Mouse (Mus musculus) T-cell, adult 2 months (primary cell): ENCODE data around the gene Rab22a.

ENCODE experiments used
- DNase-seq: peaks from one replicate; pipeline ENCODE4 v3.0.0; 2022; ENCODE audit warnings: low spot score

Rab22a gene

GRCm38 (mm10) chr2:173722251-173722857 is 62.8 kb downstream of the Rab22a start:
- no peak for DNase-seq

GRCm38 (mm10) chr2:173724382-173724781 is 64.8 kb downstream of the Rab22a start:
- DNase-seq: no peak

- DNase-seq: no peak
Observed at GRCm38 (mm10) chr2:173724940-173725807, 65.6 kb downstream of the Rab22a start.

GRCm38 (mm10) chr2:173725819-173726218 is 66.3 kb downstream of the Rab22a start:
- DNase-seq: no peak

GRCm38 (mm10) chr2:173730444-173730966 is 70.9 kb downstream of the Rab22a start:
- no peak for DNase-seq

- DNase-seq: no peak
Observed at GRCm38 (mm10) chr2:173734426-173734825, 74.9 kb downstream of the Rab22a start.

- peak; percentile 98 for DNase-seq
Observed at GRCm38 (mm10) chr2:173737222-173737989, 77.8 kb downstream of the Rab22a start, which contains the start of gene Vapb. Vapb (plus strand) TSS chr2:173737511.

GRCm38 (mm10) chr2:173738232-173738631 is 78.7 kb downstream of the Rab22a start:
- DNase-seq: no peak

GRCm38 (mm10) chr2:173739107-173739506 is 79.5 kb downstream of the Rab22a start:
- no peak for DNase-seq

GRCm38 (mm10) chr2:173742090-173742489 is 82.5 kb downstream of the Rab22a start:
- no peak for DNase-seq

GRCm38 (mm10) chr2:173742744-173743143 is 83.2 kb downstream of the Rab22a start:
- no peak for DNase-seq

GRCm38 (mm10) chr2:173744070-173744815 is 84.7 kb downstream of the Rab22a start:
- DNase-seq: peak; percentile 8

- peak; percentile 8 for DNase-seq
Observed at GRCm38 (mm10) chr2:173748961-173749659, 89.5 kb downstream of the Rab22a start.

- no peak for DNase-seq
Observed at GRCm38 (mm10) chr2:173755433-173756144, 96.0 kb downstream of the Rab22a start.
